Mouse (Mus musculus) embryo, embryonic 10 days (tissue): ENCODE measurements at regions not wholly inside any gene's neighbourhood (a gene's known extent, or its start where the extent isn't known, plus 50 kb on each side); places are given as distances from the start of the nearest gene placed in this dataset.
A peak's percentile ranks its signal among the peaks of the same experiment; 100 is the strongest.

Experiments used
- DNase-seq: peaks from one replicate; pipeline ENCODE4 v3.0.0-alpha.2; 2015; ENCODE audit warnings: low spot score

- DNase-seq, result no peak
Measured at GRCm38 (mm10) chr10:117556027-117556789, 73.1 kb upstream of the Cpm start.

GRCm38 (mm10) chr10:117555542-117555941 lies 73.8 kb upstream of the Cpm start:
- no peak for DNase-seq

GRCm38 (mm10) chr10:117555044-117555443 lies 74.3 kb upstream of the Cpm start:
- no peak for DNase-seq

- no peak for DNase-seq
Measured at GRCm38 (mm10) chr10:117554533-117554932, 74.8 kb upstream of the Cpm start.

- no peak for DNase-seq
Measured at GRCm38 (mm10) chr10:117553211-117554186, 75.8 kb upstream of the Cpm start.

- DNase-seq, result no peak
Measured at GRCm38 (mm10) chr10:117552049-117552652, 77.1 kb upstream of the Cpm start.

- DNase-seq, result no peak
Measured at GRCm38 (mm10) chr10:117551234-117552048, 77.9 kb upstream of the Cpm start.

- DNase-seq, result no peak
Measured at GRCm38 (mm10) chr10:117549854-117550605, 79.3 kb upstream of the Cpm start.

- no peak for DNase-seq
Measured at GRCm38 (mm10) chr10:117549506-117549830, 79.8 kb upstream of the Cpm start.

- DNase-seq, result no peak
Measured at GRCm38 (mm10) chr10:117548775-117549505, 80.4 kb upstream of the Cpm start.

GRCm38 (mm10) chr10:117548262-117548661 lies 81.0 kb upstream of the Cpm start:
- no peak for DNase-seq

- DNase-seq, result peak; percentile 31
Measured at GRCm38 (mm10) chr10:117547275-117547674, 82.0 kb upstream of the Cpm start.

- no peak for DNase-seq
Measured at GRCm38 (mm10) chr10:117545842-117546631, 83.3 kb upstream of the Cpm start.

GRCm38 (mm10) chr10:117544680-117545546 lies 84.4 kb upstream of the Cpm start:
- DNase-seq, result peak; percentile 41

GRCm38 (mm10) chr10:117543995-117544679 lies 85.2 kb upstream of the Cpm start:
- DNase-seq, result no peak

- no peak for DNase-seq
Measured at GRCm38 (mm10) chr10:117543696-117543950, 85.7 kb upstream of the Cpm start.

- DNase-seq, result no peak
Measured at GRCm38 (mm10) chr10:117542886-117543695, 86.2 kb upstream of the Cpm start.
